Mouse (Mus musculus): ENCODE measurements around the gene Fam213b.

Gene Fam213b

GRCm38 (mm10) chr4:154877864-154878548 is 20.9 kb downstream of the Fam213b start:
- peak; percentile 89 for DNase-seq

- DNase-seq, result peak; percentile 17
These were observed 25.7 kb downstream of the Fam213b start for GRCm38 (mm10) chr4:154873186-154873585.

- peak; percentile 18 for DNase-seq
These were observed 27.1 kb downstream of the Fam213b start for GRCm38 (mm10) chr4:154871757-154872251.

GRCm38 (mm10) chr4:154870721-154871120 is 28.2 kb downstream of the Fam213b start:
- peak; percentile 3 for DNase-seq

- DNase-seq, result peak; percentile 22
These were observed 29.5 kb downstream of the Fam213b start, which contains the start of gene Mmel1 for GRCm38 (mm10) chr4:154869440-154869839. TSS of gene Mmel1 (plus strand) at chr4:154869585.

- peak; percentile 17 for DNase-seq
These were observed 31.7 kb downstream of the Fam213b start for GRCm38 (mm10) chr4:154867257-154867656.

- peak; percentile 46 for DNase-seq
These were observed 32.5 kb downstream of the Fam213b start for GRCm38 (mm10) chr4:154866391-154866790.

GRCm38 (mm10) chr4:154864961-154865760 is 33.8 kb downstream of the Fam213b start:
- DNase-seq, result peak; percentile 59

- peak; percentile 89 for DNase-seq
These were observed 34.6 kb downstream of the Fam213b start for GRCm38 (mm10) chr4:154864271-154864771.

- peak; percentile 27 for DNase-seq
These were observed 35.4 kb downstream of the Fam213b start for GRCm38 (mm10) chr4:154863436-154863935.

- DNase-seq, result peak; percentile 36
These were observed 37.0 kb downstream of the Fam213b start for GRCm38 (mm10) chr4:154861967-154862366.

- DNase-seq, result no peak
These were observed 40.3 kb downstream of the Fam213b start for GRCm38 (mm10) chr4:154858601-154859000.

- peak; percentile 56 for DNase-seq
These were observed 41.3 kb downstream of the Fam213b start for GRCm38 (mm10) chr4:154857366-154858240.

GRCm38 (mm10) chr4:154856882-154857281 is 42.1 kb downstream of the Fam213b start:
- DNase-seq, result peak; percentile 64

GRCm38 (mm10) chr4:154856480-154856837 is 42.5 kb downstream of the Fam213b start:
- DNase-seq, result no peak

- peak; percentile 98 for DNase-seq
These were observed 43.0 kb downstream of the Fam213b start for GRCm38 (mm10) chr4:154855721-154856479.

GRCm38 (mm10) chr4:154854676-154855345 is 44.1 kb downstream of the Fam213b start:
- DNase-seq, result peak; percentile 56

GRCm38 (mm10) chr4:154853881-154854280 is 45.1 kb downstream of the Fam213b start:
- no peak for DNase-seq

- DNase-seq, result peak; percentile 14
These were observed 46.2 kb downstream of the Fam213b start for GRCm38 (mm10) chr4:154852696-154853095.
